In genomic region chr1:134755548-134756189, GRCm38 (mm10) we compare ENCODE assay signal across 11 mouse cellular contexts.
A peak's percentile ranks its signal among the peaks of the same experiment; 100 is the strongest.
DNase-seq lines count a peak whose midpoint lies in the region; ATAC-seq and TF ChIP-seq lines count a peak whose summit lies in the region.
"Had no signal": no experiment of that assay in that cellular context is flagged by ENCODE, and none has a peak within 500 bp of the region (broad histone marks: within the 10 kb centered on the region; RNA-seq: fewer than 3 reads in every experiment).

No protein-coding gene starts in this region.

- peak overlapping the region; percentile 16; the same call in 1 of the 2 replicates for H3K27ac ChIP-seq in heart, postnatal 0 days (ENCODE audit: low read depth)
- H3K27ac ChIP-seq in midbrain, embryonic 10.5 days (replicated peaks) = peak overlapping the region; percentile 33; the same call in 1 of the 2 replicates
- no peak overlapping the region for H3K27ac ChIP-seq in midbrain, embryonic 15.5 days
- 0 out of 2 replicates have a peak overlapping the region, but pooled peaks have one; percentile 28 for H3K27ac ChIP-seq in stomach, embryonic 14.5 days (ENCODE audit: low read length)

- 66% methylated on average over 13 of the region's 13 CpGs for WGBS in heart, postnatal 0 days
- WGBS in midbrain, embryonic 10.5 days = 69% methylated on average over 13 of the region's 13 CpGs
- WGBS in midbrain, embryonic 15.5 days = 59% methylated on average over 13 of the region's 13 CpGs
- 53% methylated on average over 13 of the region's 13 CpGs for WGBS in stomach, embryonic 14.5 days

- H3K4me2 ChIP-seq in heart, postnatal 0 days (ENCODE audit: low read depth, low read length) = no peak overlapping the region
- H3K4me2 ChIP-seq in midbrain, embryonic 15.5 days = no peak overlapping the region
- H3K4me2 ChIP-seq in stomach, embryonic 14.5 days (replicated peaks; ENCODE audit: low read depth, low read length) = no peak overlapping the region
- H3K4me2 ChIP-seq: heart, embryonic 15.5 days had no signal

- H3K4me1 ChIP-seq in heart, postnatal 0 days (ENCODE audit: control insufficient read depth, insufficient read depth) = peaks cover 7% of the 10 kb centered on the region; the same call in 1 of the 2 replicates
- peaks cover 52% of the 10 kb centered on the region for H3K4me1 ChIP-seq in midbrain, embryonic 10.5 days
- H3K4me1 ChIP-seq in midbrain, embryonic 15.5 days = peaks cover 10% of the 10 kb centered on the region
- H3K4me1 ChIP-seq in stomach, embryonic 14.5 days (ENCODE audit: control insufficient read depth, insufficient read depth, low read length) = peaks cover 48% of the 10 kb centered on the region

- ATAC-seq in heart, postnatal 0 days (ENCODE audit: insufficient read depth, low read depth) = no peak
- no peak for ATAC-seq in midbrain, embryonic 15.5 days (replicated peaks)
- ATAC-seq in stomach, embryonic 14.5 days (ENCODE audit: insufficient number of reproducible peaks, insufficient read depth, low FRiP score, low read depth) = no peak
- ATAC-seq in frontal cortex, adult (ENCODE audit: low TSS enrichment) = no peak

- peak; percentile 55 for DNase-seq in adrenal gland, adult 2 months
- DNase-seq in adrenal gland, postnatal 10 days = no peak
- no peak for DNase-seq in heart, postnatal 0 days (ENCODE audit: low spot score)
- DNase-seq in heart, adult 18-20 months = no peak
- DNase-seq in midbrain, embryonic 10.5 days (ENCODE audit: low spot score) = no peak
- DNase-seq: cerebellum, adult 8-10 months had no signal

- no peak for TF ChIP-seq CTCF in heart, postnatal 0 days (IDR thresholded peaks at IDR 0.05; ENCODE audit: low read depth)

- H3K4me3 ChIP-seq in heart, postnatal 0 days (ENCODE audit: low read depth, low read length) = no peak overlapping the region
- no peak overlapping the region for H3K4me3 ChIP-seq in midbrain, embryonic 10.5 days
- no peak overlapping the region for H3K4me3 ChIP-seq in midbrain, embryonic 15.5 days
- no peak overlapping the region for H3K4me3 ChIP-seq in stomach, embryonic 14.5 days (ENCODE audit: low read depth, low read length)
- H3K4me3 ChIP-seq: erythroblast, embryonic 14.5 days; heart, embryonic 15.5 days had no signal

- no peak overlapping the region for H3K9ac ChIP-seq in heart, postnatal 0 days (replicated peaks; ENCODE audit: low read depth, low read length)
- H3K9ac ChIP-seq in midbrain, embryonic 15.5 days = no peak overlapping the region
- H3K9ac ChIP-seq in stomach, embryonic 14.5 days (replicated peaks; ENCODE audit: low read depth, low read length) = no peak overlapping the region
- H3K9ac ChIP-seq: heart, embryonic 15.5 days had no signal

- H3K27me3 ChIP-seq in heart, postnatal 0 days (ENCODE audit: control insufficient read depth, insufficient read depth, low read length) = no peaks in the 10 kb centered on the region
- no peaks in the 10 kb centered on the region for H3K27me3 ChIP-seq in midbrain, embryonic 10.5 days (ENCODE audit: low read depth, poor library complexity, severe bottlenecking)
- no peaks in the 10 kb centered on the region for H3K27me3 ChIP-seq in midbrain, embryonic 15.5 days (replicated peaks)
- no peaks in the 10 kb centered on the region for H3K27me3 ChIP-seq in stomach, embryonic 14.5 days (ENCODE audit: control insufficient read depth, insufficient read depth, low read length)
- H3K27me3 ChIP-seq: heart, embryonic 15.5 days had no signal

- peaks cover 37% of the 10 kb centered on the region for H3K36me3 ChIP-seq in heart, postnatal 0 days (replicated peaks; ENCODE audit: control insufficient read depth, insufficient read depth, low read length)
- peaks cover 6% of the 10 kb centered on the region; the same call in 1 of the 2 replicates for H3K36me3 ChIP-seq in midbrain, embryonic 10.5 days
- H3K36me3 ChIP-seq in midbrain, embryonic 15.5 days (replicated peaks) = no peaks in the 10 kb centered on the region
- peaks cover 14% of the 10 kb centered on the region for H3K36me3 ChIP-seq in stomach, embryonic 14.5 days (ENCODE audit: control insufficient read depth, insufficient read depth, low read length)

- no peak for TF ChIP-seq EP300 in heart, postnatal 0 days (IDR thresholded peaks at IDR 0.05; ENCODE audit: low read depth)

- no peaks in the 10 kb centered on the region for H3K9me3 ChIP-seq in heart, postnatal 0 days (replicated peaks; ENCODE audit: control insufficient read depth, low read length)
- H3K9me3 ChIP-seq in midbrain, embryonic 10.5 days (replicated peaks) = no peaks in the 10 kb centered on the region
- no peaks in the 10 kb centered on the region for H3K9me3 ChIP-seq in midbrain, embryonic 15.5 days
- no peaks in the 10 kb centered on the region for H3K9me3 ChIP-seq in stomach, embryonic 14.5 days (ENCODE audit: control insufficient read depth, low read depth, low read length)
- H3K9me3 ChIP-seq: heart, embryonic 15.5 days had no signal
